1 mouse cellular context compared by ENCODE assay signal in the genomic region with DNA sequence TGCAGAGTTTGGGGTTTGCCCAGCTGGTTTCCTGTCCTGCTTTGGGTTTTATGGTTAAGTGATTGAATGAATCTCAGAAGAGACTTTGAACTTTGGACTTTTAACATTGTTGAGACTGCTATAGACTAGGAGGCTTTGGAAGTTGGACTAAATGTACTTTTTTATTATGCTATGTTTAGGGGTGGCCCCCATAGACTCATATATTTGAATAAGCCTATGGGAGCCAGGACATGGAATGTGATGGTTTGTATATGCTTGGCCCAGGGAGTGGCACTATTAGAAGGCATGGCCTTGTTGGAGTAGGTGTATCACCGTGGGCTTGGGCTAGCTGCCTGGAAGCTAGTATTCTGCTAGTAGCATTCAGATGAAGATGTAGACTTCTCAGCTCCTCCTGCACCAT. TPM values are rescaled to one million over a fixed set of nuclear protein-coding genes. Genes with fewer than 3 reads are reported as not detected.
"Had no signal": no experiment of that assay in that cellular context is flagged by ENCODE, and none has a peak within 500 bp of the region (broad histone marks: within the 10 kb centered on the region; RNA-seq: fewer than 3 reads in every experiment).

No protein-coding gene starts in this region.

RNA-seq across cellular contexts. Expression of a gene that starts 48.9 kb away (rescaled TPM):
- polyA plus RNA-seq: macrophage had no signal
